Mouse (Mus musculus) midbrain, embryonic 15.5 days (tissue): ENCODE measurements around the gene 4930404N11Rik. TPM values are rescaled to one million over a fixed set of nuclear protein-coding genes. Genes with fewer than 3 reads are reported as not detected.

ENCODE experiments used
- ATAC-seq: fragments of 200-750 bp; cut with Nextera tagmentation; replicated peaks from 2 replicates; pipeline ENCODE4 v1.8.0; 2017; ENCODE audit warnings: moderate TSS enrichment
- H3K27ac ChIP-seq: fragments of 300-500 bp; sonication (generic); 2 replicates; pipeline ENCODE4 v1.5.1; 2015; ENCODE audit warnings: mild to moderate bottlenecking, inconsistent platforms
- H3K27me3 ChIP-seq: fragments of 300-500 bp; sonication (generic); replicated peaks from 2 replicates; pipeline ENCODE4 v1.6.1; 2015; ENCODE audit warnings: inconsistent platforms
- H3K36me3 ChIP-seq: fragments of 300-500 bp; sonication (generic); replicated peaks from 2 replicates; pipeline ENCODE4 v1.6.1; 2015; ENCODE audit warnings: inconsistent platforms
- H3K4me1 ChIP-seq: fragments of 300-500 bp; sonication (generic); 2 replicates; pipeline ENCODE4 v1.6.1; 2015; ENCODE audit warnings: inconsistent platforms
- H3K4me2 ChIP-seq: fragments of 300-500 bp; sonication (generic); 2 replicates; pipeline ENCODE4 v1.6.1; 2015; ENCODE audit warnings: inconsistent platforms, mild to moderate bottlenecking, moderate library complexity
- H3K4me3 ChIP-seq: fragments of 300-500 bp; sonication (generic); 2 replicates; pipeline ENCODE4 v1.5.1; 2015; ENCODE audit warnings: mild to moderate bottlenecking, inconsistent platforms
- H3K9ac ChIP-seq: fragments of 300-500 bp; sonication (generic); 2 replicates; pipeline ENCODE4 v1.6.1; 2015; ENCODE audit warnings: mild to moderate bottlenecking, inconsistent platforms
- H3K9me3 ChIP-seq: fragments of 300-500 bp; sonication (generic); 2 replicates; pipeline ENCODE4 v1.6.1; 2016; ENCODE audit warnings: inconsistent platforms
- WGBS: fragments of 180-500 bp; shearing (Covaris S2); methylation state at CpG from one replicate; pipeline ENCODE4 v1.1.7; 2015; ENCODE audit warnings: mixed read lengths; 5-methylcytosine and 5-hydroxymethylcytosine counted together
- polyA plus RNA-seq: library from polyadenylated mRNA; unstranded; fragments of >200 nt; fragmentation: Nextera tagmentation; extraction: Ambion mirVana; gene quantifications from 2 replicates; pipeline ENCODE4 v1.2.1, GENCODE M21; 2015

The 4930404N11Rik gene
- polyA plus RNA-seq, 1 experiment from 2014 or later, result 1.1 TPM

DNA sequence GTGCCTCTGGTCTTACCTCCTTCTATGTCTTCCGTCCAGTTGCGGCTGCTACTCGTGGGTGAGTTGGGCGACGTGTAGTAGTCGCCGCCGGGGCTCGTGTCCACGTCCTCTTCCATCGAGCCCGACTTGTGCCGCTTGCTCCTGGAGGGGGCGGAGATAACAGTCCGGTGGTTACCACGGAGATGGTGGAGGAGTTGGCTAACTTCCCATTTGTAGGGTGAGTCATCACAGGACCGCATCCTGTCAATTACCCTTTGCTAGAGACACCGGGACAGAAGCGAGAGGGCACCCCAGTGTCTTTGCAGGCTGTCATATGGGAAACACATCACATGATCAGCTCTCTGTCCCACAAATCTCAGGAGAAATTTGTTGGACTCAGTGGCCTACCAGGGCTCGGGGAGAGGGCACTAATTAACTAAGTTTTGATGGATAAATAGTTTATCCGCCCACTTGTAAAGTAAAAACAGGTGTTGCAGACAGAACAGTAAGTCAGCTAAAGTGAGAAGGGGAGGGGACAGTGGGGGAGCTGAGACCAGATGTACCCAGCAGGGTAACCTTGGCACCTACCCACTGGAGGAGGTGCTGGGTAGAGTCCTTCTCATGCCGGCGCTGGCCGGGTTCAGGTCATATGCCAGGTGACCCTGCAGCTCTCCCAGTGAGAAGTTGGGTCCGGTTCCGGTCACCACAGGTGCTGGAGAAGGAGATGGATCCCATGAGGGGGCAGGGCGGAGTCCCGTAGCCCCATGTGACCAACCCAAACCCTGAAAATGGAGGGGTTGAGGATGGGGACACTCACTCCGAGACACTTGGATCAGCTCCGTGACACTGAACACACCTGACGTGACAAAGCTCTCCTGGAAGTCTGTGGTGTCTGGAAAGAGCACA, 42.2 kb upstream of the 4930404N11Rik start:
- 0 out of 2 replicates have a peak overlapping the region, but pooled peaks have one; percentile 7 for H3K4me3 ChIP-seq
- H3K27ac ChIP-seq, result no peak overlapping the region
- peaks cover 44% of the 10 kb centered on the region for H3K4me1 ChIP-seq
- H3K27me3 ChIP-seq, result peaks cover 21% of the 10 kb centered on the region
- 31% methylated on average over 31 of the region's 31 CpGs for WGBS
- H3K4me2 ChIP-seq, result peak overlapping the region; percentile 31
- H3K9ac ChIP-seq, result no peak overlapping the region
- H3K9me3 ChIP-seq, result no peaks in the 10 kb centered on the region
- peaks cover 9% of the 10 kb centered on the region; the same call in 1 of the 2 replicates for H3K36me3 ChIP-seq
- ATAC-seq, result no peak

DNA sequence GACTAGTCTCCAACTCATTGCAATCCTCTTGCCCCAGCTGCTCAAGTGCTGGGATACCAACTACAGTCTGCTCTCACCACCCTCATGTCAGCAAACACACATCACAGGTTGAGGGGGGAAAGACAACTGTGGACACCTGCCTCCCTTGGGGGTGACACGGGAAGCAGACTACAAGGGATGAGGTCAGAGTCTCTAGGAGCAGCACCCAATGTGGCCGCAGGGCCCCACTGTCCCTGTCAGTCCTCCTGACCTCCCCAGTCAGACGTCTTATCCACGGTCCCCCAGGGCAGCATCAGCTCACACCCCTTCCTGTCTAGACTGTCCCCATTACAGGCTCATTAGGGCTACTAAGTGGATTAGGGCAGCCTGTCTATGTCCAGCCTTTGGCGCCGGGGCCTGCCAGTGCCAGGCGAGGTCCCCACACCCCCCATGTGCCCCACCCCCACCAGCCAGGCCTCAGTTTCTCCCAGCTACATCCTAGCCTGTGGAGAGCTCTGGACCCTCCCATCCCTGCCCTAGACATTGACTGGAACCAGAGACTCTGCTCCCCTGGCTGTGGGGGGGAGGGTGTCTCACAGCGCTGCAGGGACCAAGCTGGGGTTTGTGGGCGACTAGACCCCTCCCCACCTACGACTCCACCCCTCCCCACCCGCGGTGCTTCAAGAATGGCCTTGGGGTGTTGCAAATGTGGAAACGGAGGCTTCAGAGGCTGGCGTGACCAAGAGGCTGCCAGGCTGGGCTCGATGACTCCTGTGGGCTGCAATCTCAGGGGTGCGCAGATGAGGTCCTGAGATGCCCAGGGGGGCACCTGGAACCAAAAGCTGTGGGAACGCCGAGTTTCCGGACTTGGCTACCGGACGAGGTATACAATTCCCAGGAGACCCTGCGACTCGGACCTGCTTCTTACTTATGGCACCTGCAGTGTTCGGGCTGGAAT, 41.2 kb upstream of the 4930404N11Rik start:
- no peak for ATAC-seq
- peaks cover 45% of the 10 kb centered on the region for H3K4me1 ChIP-seq
- no peak overlapping the region for H3K9ac ChIP-seq
- H3K27me3 ChIP-seq, result peaks cover 21% of the 10 kb centered on the region
- peak overlapping the region; percentile 31 for H3K4me2 ChIP-seq
- WGBS, result 32% methylated on average over 24 of the region's 24 CpGs
- H3K9me3 ChIP-seq, result no peaks in the 10 kb centered on the region
- peaks cover 9% of the 10 kb centered on the region; the same call in 1 of the 2 replicates for H3K36me3 ChIP-seq
- no peak overlapping the region for H3K27ac ChIP-seq
- 0 out of 2 replicates have a peak overlapping the region, but pooled peaks have one; percentile 7 for H3K4me3 ChIP-seq

DNA sequence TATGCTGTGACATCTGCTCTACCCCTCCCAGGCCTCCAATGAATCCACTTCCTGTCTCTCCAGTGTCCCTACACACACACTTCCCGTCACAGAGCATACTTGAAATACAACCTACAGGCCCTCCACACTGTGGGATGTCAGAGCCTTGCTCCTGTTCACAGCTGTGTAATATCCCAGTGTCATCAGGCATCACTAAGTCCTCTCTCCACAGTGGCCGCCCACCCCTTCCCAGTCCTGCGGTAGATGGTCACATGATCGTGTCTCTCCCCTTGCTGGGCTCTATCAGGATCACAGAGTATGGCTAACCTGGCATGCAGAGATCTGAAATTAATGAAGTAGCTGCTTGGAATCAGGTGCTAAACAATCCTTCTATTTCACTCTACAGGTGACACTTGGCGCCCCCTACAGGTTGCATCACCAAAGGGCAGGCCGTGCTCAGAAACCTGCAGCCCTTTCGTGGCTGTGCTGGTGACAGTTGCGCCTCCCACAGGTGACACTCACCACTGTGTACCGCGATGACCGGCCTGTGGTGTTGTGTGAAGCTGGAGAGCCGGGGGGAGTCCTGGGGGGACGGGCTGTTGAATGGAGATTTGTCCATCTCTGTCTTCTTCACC, 40.1 kb upstream of the 4930404N11Rik start:
- ATAC-seq, result no peak
- WGBS, result 45% methylated on average over 13 of the region's 13 CpGs
- no peaks in the 10 kb centered on the region for H3K9me3 ChIP-seq
- H3K4me3 ChIP-seq, result no peak overlapping the region
- H3K36me3 ChIP-seq, result peaks cover 9% of the 10 kb centered on the region; the same call in 1 of the 2 replicates
- peaks cover 51% of the 10 kb centered on the region for H3K4me1 ChIP-seq
- H3K9ac ChIP-seq, result no peak overlapping the region
- H3K4me2 ChIP-seq, result no peak overlapping the region
- H3K27me3 ChIP-seq, result peaks cover 21% of the 10 kb centered on the region
- no peak overlapping the region for H3K27ac ChIP-seq

DNA sequence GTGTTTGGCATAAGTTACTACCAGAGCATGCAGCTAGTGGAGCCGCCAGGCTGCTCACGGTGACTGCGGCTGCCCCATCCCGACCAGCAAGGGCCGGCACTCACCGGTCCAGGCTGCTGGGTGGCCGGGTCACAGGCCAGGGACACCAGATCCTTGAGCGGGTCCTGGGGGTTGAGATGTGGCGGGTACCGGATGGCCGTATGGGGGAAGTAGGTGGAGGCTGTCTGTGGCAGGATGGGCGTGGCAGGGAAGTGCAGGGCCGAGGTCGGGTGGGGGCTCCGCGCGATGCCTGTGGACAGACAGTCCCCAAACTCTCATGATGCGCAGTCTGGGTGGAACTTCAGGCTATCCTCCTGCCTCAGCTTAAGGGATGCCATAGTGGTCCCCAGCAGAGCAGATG, 39.1 kb upstream of the 4930404N11Rik start:
- WGBS, result 66% methylated on average over 18 of the region's 18 CpGs
- H3K4me1 ChIP-seq, result peaks cover 54% of the 10 kb centered on the region
- H3K27ac ChIP-seq, result no peak overlapping the region
- H3K36me3 ChIP-seq, result peaks cover 9% of the 10 kb centered on the region; the same call in 1 of the 2 replicates
- no peak overlapping the region for H3K4me3 ChIP-seq
- no peak overlapping the region for H3K9ac ChIP-seq
- no peak overlapping the region for H3K4me2 ChIP-seq
- no peak for ATAC-seq
- H3K9me3 ChIP-seq, result no peaks in the 10 kb centered on the region
- H3K27me3 ChIP-seq, result peaks cover 21% of the 10 kb centered on the region

DNA sequence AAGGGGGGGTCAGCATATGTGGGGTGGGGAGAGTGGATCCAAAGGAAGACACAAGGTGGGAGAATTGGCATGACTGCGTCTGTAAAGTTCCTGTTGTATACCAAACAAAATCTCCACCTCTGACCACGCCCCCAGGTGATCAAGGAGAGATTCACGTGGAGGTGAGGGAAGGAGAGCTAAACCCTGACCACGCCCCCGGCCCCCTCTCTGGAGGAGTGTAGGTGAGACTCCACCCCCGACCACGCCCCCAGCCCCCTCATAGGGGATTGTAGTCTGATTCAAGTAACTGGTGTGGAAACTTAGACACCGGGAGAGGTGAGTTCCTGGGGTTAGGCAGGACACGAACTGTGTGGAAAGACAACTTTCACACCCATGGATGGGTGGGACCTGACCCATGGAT, 38.5 kb upstream of the 4930404N11Rik start:
- ATAC-seq, result no peak
- H3K4me2 ChIP-seq, result no peak overlapping the region
- H3K27me3 ChIP-seq, result peaks cover 21% of the 10 kb centered on the region
- no peak overlapping the region for H3K4me3 ChIP-seq
- H3K9ac ChIP-seq, result no peak overlapping the region
- peaks cover 51% of the 10 kb centered on the region for H3K4me1 ChIP-seq
- no peak overlapping the region for H3K27ac ChIP-seq
- H3K36me3 ChIP-seq, result peaks cover 9% of the 10 kb centered on the region; the same call in 1 of the 2 replicates
- no peaks in the 10 kb centered on the region for H3K9me3 ChIP-seq
- 26% methylated on average over 9 of the region's 9 CpGs for WGBS

DNA sequence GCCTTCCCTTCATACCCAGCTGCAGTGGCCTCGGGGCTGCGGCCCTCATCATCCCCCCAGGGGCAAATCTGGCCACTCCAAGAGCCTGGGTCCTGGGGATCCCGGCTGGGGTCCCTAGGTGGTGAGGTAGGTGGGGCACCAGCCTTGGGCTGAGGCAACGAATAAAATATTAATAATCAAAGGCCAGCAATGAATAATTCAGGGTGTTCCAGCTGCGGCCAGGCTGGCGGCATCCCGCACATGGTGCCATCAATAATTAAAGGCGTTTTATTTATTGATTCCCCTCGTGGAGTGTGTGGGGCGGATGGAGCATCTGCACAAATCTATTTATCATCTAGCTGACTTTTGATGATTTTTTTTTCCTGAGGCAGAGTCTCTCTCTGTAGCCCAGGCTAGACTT, 37.9 kb upstream of the 4930404N11Rik start:
- Histone ChIP-seq H3K4me2 (no peak overlapping the region), H3K9me3 (no peaks in the 10 kb centered on the region), H3K4me3 (no peak overlapping the region), H3K9ac (no peak overlapping the region), H3K27ac (peak overlapping the region; percentile 74), H3K4me1 (peaks cover 48% of the 10 kb centered on the region), H3K36me3 (peaks cover 9% of the 10 kb centered on the region; the same call in 1 of the 2 replicates), H3K27me3 (peaks cover 16% of the 10 kb centered on the region)
- 38% methylated on average over 10 of the region's 10 CpGs for WGBS
- ATAC-seq, result no peak; the same call in 1 of the 2 replicates

DNA sequence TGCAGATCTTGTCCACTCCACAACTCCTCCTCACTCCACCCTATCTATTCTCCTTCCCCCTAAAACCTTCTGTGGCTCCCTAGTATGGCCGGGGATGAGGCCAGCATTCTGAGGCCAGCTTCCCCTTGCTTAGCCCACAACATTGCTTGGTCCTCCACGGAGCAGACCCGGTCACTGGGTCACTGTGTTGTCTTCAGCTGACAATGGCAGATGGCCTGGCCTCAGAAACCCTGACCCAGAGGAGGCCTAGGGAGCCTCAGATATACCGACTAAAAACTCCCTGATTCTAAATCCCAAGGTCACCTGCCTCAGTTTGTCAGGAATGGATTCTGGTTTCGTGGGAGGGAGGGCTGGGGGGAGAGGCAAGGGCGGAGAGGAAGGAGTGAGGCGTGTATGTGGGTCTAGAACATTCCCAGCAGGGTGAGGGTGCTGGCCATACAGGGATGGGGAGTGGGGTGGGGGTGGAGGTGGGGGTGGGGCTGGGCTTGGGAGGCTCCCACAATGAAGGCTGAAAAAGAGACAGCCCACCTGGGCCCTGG, 36.7 kb upstream of the 4930404N11Rik start:
- 10% methylated on average over 7 of the region's 7 CpGs for WGBS
- H3K4me3 ChIP-seq, result no peak overlapping the region
- peak overlapping the region; percentile 74 for H3K27ac ChIP-seq
- H3K27me3 ChIP-seq, result peaks cover 7% of the 10 kb centered on the region; the same call in 1 of the 2 replicates
- no peak; the same call in 1 of the 2 replicates for ATAC-seq
- H3K36me3 ChIP-seq, result peaks cover 9% of the 10 kb centered on the region; the same call in 1 of the 2 replicates
- H3K4me1 ChIP-seq, result peaks cover 40% of the 10 kb centered on the region
- H3K4me2 ChIP-seq, result peak overlapping the region; percentile 24
- H3K9me3 ChIP-seq, result no peaks in the 10 kb centered on the region
- no peak overlapping the region for H3K9ac ChIP-seq

DNA sequence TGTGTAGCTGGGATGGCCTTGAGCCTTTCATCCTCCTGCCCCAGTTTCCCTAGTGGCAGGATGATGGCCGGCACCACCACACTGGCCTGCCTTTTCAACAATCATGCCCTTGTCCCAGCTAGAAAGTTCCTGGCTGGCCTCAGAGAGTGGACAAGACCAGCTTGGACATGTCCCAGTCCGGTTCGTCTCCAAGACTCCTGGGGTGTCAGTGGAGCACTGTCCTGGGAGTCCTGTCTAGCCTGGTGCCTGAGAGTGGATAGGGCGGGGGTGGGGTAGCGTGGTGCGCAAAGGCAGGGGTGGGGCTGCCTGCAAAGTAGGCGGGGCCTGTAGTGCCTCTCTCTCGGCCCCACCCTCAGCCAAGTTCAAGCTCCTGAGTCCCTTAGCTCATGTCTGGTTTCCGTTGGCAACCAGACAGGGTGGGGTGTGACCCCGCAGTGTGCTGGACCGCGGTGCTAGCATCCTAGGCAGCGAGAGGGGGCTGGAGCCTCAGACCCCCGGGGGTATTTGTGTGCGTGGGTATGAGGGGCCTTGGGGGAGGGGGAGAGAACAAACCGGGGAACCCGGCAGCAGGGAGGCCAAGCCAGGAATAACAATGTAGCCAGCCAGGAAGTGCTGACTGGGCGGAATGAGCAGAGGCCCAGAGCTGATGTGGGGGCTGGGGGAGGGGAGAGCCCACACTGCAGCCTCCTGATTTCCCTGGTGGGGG, 36.1 kb upstream of the 4930404N11Rik start:
- 6% methylated on average over 18 of the region's 18 CpGs for WGBS
- no peaks in the 10 kb centered on the region for H3K9me3 ChIP-seq
- H3K4me3 ChIP-seq, result no peak overlapping the region
- H3K4me2 ChIP-seq, result peak overlapping the region; percentile 24
- no peak overlapping the region for H3K9ac ChIP-seq
- peak overlapping the region; percentile 74 for H3K27ac ChIP-seq
- peak; percentile 59 for ATAC-seq
- peaks cover 7% of the 10 kb centered on the region; the same call in 1 of the 2 replicates for H3K27me3 ChIP-seq
- H3K36me3 ChIP-seq, result peaks cover 9% of the 10 kb centered on the region; the same call in 1 of the 2 replicates
- peaks cover 35% of the 10 kb centered on the region for H3K4me1 ChIP-seq

DNA sequence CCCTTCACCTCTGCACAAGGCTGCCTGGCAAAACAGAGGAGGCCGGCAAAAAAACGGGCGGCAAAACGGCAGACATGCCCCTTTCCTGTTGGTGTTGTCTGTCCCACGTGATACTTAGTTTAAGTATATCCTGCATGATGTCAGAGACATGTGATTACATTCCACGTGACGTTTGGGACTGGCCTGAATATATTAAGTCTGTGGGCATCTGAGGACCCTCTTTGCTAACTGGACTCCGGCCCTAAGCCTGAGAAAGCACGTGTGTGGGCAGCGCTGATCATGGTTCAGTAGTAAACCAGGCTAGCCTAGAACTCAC, 35.5 kb upstream of the 4930404N11Rik start:
- Histone ChIP-seq H3K9me3 (no peaks in the 10 kb centered on the region), H3K27me3 (peaks cover 7% of the 10 kb centered on the region; the same call in 1 of the 2 replicates), H3K27ac (peak overlapping the region; percentile 74), H3K36me3 (peaks cover 9% of the 10 kb centered on the region; the same call in 1 of the 2 replicates), H3K4me3 (no peak overlapping the region), H3K4me2 (0 out of 2 replicates have a peak overlapping the region, but pooled peaks have one; percentile 24), H3K9ac (no peak overlapping the region), H3K4me1 (peaks cover 40% of the 10 kb centered on the region)
- WGBS, result 27% methylated on average over 10 of the region's 10 CpGs
- 0 out of 2 replicates have a peak, but pooled peaks have one; percentile 1 for ATAC-seq

DNA sequence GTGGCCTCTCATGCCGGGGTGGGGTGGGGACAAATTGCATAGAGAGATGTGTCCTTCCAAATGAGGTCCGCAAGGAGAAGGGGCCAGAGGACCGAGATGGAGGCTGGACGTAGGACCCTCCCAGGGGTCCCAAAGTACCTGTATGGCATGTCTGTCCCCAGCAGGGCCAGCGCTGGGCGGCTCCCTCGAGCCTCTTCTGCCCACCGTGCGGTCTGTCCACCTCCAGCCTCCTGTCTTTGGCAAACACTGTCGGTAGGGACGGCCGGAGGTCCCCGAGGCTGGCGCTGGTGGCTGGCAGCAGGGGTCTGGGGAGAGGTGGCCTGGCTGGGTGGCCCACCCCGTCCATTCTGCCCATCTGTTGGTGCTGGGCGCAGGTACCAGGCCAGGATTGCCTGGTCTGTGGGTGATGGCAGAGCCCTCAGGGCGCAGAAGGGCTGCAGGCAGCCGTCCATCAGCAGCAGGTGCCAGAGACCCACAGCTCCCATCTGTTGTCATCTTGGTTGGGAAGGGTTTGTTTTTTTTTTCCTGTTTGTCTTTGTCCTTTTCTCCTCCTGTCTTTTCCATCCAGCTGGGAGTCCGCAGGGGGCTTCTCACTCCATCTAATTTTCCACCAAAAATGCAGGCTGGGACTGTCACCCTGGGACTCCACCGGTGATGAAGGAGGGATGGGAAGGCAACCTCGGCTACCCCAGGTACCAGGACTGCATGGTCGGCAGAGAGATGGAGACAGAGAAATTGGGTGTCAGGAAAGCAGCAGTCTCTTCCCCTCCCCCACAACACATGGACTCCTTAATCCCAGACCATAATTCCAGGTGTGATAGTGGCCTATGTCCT, 35.0 kb upstream of the 4930404N11Rik start:
- 51% methylated on average over 22 of the region's 22 CpGs for WGBS
- H3K4me1 ChIP-seq, result peaks cover 44% of the 10 kb centered on the region

More for the DNA sequence above, 35.0 kb upstream of the 4930404N11Rik start:
- Histone ChIP-seq H3K9ac (no peak overlapping the region), H3K36me3 (peaks cover 5% of the 10 kb centered on the region; the same call in 1 of the 2 replicates), H3K4me2 (peak overlapping the region; percentile 24), H3K4me3 (no peak overlapping the region), H3K9me3 (no peaks in the 10 kb centered on the region), H3K27ac (peak overlapping the region; percentile 74), H3K27me3 (0 out of 2 replicates have a peak, but pooled peaks cover 3% of the 10 kb centered on the region)
- no peak for ATAC-seq
